Mouse (Mus musculus) T-helper 17 cell (primary cell): ENCODE data around the gene Litaf.

Experiments used
- in situ Hi-C, 2 experiments: fragments of 300-600 bp; cut with MboI, MseI; formaldehyde crosslinking; loops; 1 replicate in 1 of 2; 2 replicates in 1 of 2; pipeline ENCODE4 v1.15.1; 2025; ENCODE audit warnings: high pct_unique_total_duplicates in 2 of 2

Litaf gene

DNA sequence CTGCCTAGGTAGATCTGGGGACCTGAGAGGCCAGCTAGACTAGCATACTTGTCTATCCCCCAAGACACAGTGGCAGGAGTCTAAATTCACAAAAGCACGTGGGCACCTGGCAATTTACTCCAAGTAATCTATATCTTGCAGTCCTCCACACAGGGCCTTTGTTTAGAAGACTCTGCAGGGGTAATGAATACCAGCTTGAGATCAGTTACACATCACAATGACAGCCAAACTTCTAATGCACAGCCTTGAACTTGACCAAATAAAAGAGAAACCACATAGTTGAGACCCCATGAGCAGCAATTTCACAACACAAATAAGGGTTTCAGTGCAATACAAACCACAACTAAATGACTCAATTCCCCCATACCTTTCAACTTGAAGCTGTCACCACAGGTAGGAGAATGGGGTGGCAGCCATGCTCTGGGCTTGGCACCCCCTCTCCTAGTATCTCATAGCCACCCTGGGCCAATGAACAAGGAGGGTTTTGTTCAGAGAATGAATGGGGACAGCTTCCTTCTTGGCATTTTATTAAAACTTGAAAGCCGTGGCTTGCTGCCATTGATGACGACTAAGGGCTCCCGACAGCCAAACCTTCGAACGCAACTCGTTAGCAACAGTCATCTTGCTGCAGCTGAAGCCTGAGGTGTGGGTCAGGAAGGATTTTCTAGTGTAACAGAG is 107.1 kb downstream of the Litaf start:
- in situ Hi-C loops = loop anchor here in 1 of 2 experiments (10.0 kb wide), 1 partner anchor 576 kb away; no protein-coding TSS in a partner anchor

DNA sequence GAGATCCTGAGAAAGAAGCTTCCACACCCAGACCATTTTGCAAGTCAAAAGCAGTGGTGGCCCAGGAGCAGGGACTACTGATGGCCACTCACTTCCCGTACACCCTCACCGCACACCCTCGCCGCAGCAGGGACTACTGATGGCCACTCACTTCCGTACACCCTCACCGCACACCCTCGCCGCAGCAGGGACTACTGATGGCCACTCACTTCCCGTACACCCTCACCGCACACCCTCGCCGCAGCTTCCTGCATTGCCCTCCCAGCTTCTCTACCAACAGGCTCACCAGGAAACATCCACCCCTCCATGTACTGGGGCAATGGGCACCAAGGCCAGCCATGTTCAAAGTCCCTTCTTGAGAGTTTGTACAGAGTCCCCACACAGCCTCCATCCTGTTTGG is 107.7 kb downstream of the Litaf start:
- in situ Hi-C loops = loop anchor here in 1 of 2 experiments (10.0 kb wide), 1 partner anchor 576 kb away; no protein-coding TSS in a partner anchor

DNA sequence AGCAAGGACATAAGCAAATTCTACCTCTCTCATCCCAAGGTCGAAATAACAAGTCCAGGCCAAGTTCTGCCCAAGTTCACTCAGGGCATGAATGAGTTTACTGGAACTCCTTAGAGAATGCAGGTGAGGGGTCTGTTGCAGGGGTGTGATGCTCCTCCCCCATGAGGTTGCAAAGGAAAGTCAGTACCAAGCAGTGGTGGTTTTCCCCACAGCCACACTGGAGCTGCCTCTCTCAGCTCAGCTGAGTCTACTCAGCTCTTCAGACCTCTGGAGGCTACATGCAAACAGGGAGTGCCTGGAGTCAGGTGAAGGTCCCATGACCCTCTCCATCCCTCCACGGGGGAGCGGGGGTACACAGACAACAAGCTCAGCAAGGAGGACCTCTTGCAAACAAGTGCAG is 108.2 kb downstream of the Litaf start:
- in situ Hi-C loops = loop anchor here in 1 of 2 experiments (10.0 kb wide), 1 partner anchor 577 kb away; no protein-coding TSS in a partner anchor

DNA sequence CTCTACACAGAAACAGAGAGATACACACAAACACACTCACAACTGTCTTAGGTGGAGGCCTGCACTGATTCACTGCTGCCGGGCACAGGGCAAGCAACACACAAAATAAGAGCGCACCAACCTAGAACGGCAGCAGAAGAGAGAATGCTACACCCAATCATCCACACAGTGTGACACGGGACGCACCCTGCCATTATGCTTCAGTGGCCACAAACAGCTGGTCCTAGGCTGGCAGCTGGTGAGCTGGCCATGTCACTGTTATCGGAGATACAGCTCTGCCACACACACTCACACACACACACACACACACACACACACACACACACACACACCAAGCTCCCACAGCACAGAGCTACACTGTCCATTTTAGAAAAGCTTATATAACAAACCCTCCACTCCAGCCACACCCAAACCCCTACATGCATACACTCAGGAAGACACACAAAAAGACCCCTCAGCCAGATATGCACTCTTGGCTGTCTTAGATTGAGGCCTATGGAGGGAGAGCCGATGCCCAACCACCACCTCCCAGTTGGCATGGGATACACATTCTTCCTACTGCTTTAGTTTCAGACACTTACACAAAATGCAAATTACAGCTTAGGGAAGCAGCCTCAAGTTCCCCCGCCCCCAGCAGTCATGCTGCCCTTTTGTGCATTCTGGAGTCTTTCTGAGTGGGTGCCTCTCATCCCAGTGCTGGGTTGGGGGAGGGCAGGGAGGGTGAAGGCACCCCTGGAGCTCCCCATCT is 108.8 kb downstream of the Litaf start:
- in situ Hi-C loops = loop anchor here in 1 of 2 experiments (10.0 kb wide), 1 partner anchor 578 kb away; no protein-coding TSS in a partner anchor

DNA sequence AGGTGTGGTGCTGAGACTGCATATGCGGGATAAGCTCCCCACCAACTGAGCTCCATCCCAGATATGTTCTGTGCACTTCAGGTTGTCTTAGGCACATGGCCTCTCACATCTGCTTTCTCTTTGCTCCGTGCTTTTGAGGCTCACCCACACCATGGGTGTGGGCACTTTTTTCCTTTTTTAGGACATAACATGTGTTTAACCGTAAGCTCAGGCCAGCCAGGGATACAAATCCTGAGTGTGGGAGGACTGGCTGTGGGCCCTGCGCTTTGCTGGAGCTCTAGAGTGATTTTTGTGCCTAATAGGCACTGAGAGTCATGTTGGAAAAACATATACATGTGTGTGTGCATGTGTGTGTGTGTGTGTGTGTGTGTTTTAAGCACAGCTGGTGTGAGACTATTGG is 110.9 kb downstream of the Litaf start:
- in situ Hi-C loops = loop anchor here in 1 of 2 experiments (10.0 kb wide), 1 partner anchor 580 kb away; no protein-coding TSS in a partner anchor

DNA sequence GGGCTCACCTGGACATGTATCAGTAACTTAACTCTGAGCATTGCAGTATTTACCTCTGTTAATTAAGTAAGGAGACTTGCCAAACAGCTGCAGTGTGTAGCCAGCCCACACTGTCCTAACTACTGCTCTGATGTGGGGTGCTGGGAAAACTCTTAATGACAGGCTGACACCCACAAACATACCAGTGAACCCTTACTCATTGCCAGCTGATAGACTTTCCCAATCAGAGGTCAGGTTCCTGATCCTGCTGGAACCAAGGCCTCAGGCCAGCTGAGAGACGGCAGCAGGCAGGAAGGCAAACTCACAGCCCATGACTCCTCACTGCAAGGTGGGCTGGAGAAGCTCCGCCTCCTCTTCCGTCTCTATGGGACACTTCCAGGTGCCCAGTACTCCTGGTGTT is 113.1 kb downstream of the Litaf start:
- in situ Hi-C loops = loop anchor here in 1 of 2 experiments (10.0 kb wide), 1 partner anchor 582 kb away; no protein-coding TSS in a partner anchor

DNA sequence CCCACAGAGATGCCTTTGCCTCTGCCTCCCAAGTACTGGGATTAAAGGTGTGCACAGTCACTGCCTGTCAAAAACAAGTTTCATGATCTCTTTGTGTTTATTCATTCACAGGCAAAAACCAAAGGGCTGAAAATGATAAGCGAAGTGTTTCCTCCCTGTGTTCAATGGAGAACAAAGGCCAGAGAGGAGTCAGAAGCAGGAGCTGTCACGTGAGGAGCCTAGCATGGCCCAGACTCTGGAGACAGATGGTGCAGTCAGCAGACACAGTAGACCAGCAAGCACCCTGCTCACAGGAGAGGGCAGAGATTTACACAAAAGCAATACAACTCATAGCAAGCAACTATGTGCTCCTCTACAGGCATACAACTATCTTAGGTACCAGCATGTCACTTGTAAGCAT is 113.9 kb downstream of the Litaf start:
- in situ Hi-C loops = loop anchor here in 1 of 2 experiments (10.0 kb wide), 1 partner anchor 583 kb away; no protein-coding TSS in a partner anchor

DNA sequence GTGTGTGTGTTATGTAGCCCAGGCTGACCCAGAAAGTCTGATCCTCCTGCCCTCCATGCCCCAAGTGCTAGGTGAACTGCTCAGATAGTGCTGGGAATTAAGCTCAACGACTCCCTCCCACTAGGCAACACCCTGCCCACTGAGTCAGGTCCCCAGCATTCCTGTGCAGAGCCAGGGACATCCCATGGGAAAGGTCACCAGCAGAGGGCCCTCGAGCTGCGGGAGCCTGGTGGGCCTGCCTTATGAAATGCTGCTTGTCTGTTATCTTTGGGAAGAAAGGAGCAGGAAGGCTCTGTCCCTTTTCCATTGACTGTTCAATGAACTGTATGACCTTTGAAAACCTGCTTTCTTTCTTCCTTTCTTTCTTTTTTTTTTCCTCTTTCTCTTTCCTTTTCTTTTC is 114.4 kb downstream of the Litaf start:
- in situ Hi-C loops = loop anchor here in 1 of 2 experiments (10.0 kb wide), 1 partner anchor 583 kb away; no protein-coding TSS in a partner anchor

DNA sequence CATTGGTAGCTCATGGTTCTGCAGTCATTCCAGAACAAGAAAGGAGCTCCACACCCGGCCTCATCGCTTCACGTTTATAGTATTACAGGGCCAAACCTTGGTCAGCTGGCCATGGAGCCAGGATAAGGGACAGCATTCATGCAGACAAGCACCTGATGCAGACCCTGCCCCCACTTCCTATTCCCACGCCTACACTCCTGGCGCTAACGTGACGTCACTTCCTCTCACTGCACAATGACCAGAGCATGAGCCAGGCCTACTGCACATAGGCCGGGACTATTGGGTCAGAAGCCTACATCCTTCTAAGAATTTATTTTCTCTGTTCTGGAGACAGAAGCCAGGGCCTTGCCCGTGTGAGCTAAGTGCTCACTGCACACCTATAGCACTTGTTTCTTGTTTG is 115.4 kb downstream of the Litaf start:
- in situ Hi-C loops = loop anchor here in 1 of 2 experiments (10.0 kb wide), 1 partner anchor 584 kb away; no protein-coding TSS in a partner anchor

DNA sequence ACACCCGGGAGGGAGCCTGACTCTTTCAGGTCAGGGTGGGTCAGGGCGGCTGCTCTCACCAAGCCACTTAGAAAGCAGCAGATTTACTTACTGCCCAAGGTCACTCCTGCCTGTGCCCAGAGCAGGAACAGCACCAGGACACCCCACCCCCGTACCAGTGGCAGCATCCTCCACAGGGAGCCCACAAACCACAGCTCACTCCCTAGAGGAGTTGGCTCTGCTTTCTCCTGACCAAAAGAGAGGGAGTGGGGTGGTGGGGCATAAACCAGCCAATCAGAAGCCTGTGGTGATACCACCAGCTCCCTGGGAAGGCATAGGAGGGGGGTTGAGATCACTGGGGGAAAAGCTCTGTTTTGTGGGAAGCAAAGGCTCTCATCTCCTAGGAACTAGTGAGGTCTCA is 118.2 kb downstream of the Litaf start:
- in situ Hi-C loops = no loop called here

DNA sequence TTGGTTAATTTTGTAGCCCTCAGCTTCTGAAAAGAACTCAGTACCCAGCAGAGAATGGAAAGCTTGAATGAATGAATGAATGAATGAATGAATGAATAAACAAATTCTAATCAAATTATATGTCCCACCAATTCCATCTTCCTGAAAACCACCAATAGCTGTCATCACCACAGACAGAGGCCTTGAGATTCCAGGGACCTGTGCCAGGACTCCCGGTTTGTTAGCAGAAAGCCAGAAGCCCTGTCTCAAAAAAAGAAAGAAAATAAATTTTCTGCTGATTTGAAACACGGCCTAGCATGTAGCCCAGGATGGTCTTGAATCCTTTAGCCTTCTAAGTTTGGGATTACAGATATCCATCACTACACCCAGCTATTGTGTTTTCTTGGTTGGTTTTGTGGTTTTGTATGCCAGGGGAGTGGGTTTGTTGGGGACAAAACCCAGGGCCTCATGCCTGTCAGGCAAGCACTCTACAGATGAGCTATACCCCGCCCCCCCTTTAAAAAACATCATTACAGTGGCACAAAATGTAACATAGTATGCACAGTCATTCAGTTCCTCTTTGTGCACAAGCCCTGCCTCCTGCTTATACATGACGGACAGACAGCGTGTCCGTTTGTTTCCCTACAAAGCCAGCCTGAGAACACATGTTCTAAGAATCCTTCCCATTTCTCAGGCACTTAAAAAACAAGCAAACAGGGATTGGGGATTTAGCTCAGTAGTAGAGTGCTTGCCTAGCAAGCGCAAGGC is 120.4 kb downstream of the Litaf start:
- in situ Hi-C loops = no loop called here

DNA sequence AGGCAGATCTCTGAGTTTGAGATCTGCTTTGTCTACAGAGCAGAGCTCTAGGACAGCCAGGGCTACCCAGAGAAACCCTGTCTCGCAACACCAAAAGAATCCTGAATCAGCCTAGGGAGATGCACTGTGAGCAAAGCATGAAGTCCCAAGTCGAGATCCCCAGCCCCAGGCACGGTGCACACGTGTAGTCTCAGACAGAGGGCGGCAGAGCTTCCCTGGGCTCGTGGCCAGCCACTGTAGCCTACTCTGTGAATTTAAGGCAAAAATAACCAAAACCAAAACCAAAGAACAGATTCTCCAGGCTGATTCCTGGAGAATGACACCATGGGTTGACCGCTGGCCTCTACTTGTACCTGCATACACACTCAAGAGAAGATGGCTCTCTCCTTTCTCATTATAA is 121.4 kb downstream of the Litaf start:
- in situ Hi-C loops = loop anchor here in 1 of 2 experiments (5.0 kb wide), 1 partner anchor 48 kb away; no protein-coding TSS in a partner anchor

DNA sequence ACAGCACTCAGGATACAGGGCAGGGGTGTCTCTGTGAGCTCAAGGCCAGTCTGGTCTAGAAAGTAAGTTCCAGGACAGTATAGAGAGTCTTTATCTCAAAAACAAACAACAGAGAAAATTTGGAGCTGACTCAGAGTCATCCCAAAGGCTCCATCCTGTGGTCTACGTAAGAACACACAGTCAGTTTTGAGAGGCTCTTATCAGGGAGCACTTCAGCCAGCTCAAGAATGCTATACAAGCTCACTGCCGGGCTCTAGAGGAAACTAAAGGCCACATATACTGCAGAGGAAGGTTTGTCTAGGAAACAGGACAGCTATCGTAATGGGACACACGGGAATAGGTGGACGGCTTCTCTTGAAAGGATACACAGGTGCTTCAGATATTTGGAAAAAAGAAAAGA is 122.7 kb downstream of the Litaf start:
- in situ Hi-C loops = loop anchor here in 1 of 2 experiments (5.0 kb wide), 1 partner anchor 49 kb away; no protein-coding TSS in a partner anchor

DNA sequence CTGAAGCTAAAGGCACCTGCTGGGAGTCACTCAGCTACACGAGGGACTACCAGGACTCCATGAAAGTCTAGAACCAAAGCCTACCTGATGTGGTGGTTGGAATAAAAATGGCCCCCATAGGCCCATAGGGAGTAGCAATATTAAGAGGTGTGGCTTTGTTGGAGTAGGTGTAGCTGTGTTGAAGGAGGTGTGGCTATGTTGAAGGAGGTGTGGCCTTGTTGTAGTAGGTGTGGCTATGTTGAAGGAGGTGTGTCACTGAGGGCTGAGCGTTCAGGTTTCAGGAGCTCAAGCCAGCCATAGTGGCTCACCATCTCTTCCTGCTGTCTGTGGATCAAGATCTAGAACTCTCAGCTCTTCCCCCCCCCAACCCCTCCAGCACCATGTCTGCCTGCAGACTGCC is 125.3 kb downstream of the Litaf start:
- in situ Hi-C loops = loop anchor here in 1 of 2 experiments (5.0 kb wide), 1 partner anchor 52 kb away; no protein-coding TSS in a partner anchor

DNA sequence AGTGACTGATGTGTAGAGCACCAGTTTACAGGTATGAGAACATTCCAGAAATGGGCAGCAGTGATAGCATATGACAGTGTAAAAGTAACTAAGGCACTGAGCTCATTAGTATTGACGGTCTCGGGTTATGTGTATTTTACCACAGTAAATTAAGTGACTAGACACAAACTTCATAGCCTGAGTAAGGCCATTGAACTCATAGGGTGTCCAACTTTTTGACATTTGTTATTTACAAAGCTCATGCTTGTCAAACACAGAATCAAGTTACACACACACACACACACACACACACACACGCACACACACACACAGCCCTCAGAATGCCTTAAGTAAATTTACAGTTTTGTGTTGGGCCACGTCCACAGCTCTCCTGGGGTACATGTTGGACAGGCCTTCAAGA is 126.0 kb downstream of the Litaf start:
- in situ Hi-C loops = loop anchor here in 1 of 2 experiments (5.0 kb wide), 1 partner anchor 52 kb away; no protein-coding TSS in a partner anchor

DNA sequence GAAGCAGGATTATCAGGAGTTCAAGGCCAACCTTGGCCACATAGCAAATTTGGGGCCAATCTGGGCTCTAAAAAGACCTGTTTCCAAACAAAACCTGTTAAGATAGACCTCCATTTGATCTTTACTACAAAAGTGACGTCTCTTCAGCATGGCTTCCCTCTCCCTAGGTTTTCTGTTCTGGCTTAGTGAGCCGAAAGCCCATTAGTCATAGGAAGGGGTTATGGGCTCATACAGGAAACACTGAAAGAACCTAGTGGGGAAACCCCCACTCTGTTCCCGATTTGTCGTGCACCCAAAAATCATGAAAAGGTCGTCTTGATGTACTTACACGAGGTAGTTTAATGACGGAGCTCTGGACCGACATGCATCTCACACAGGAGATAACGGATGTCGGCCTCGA is 128.5 kb downstream of the Litaf start:
- in situ Hi-C loops = no loop called here

DNA sequence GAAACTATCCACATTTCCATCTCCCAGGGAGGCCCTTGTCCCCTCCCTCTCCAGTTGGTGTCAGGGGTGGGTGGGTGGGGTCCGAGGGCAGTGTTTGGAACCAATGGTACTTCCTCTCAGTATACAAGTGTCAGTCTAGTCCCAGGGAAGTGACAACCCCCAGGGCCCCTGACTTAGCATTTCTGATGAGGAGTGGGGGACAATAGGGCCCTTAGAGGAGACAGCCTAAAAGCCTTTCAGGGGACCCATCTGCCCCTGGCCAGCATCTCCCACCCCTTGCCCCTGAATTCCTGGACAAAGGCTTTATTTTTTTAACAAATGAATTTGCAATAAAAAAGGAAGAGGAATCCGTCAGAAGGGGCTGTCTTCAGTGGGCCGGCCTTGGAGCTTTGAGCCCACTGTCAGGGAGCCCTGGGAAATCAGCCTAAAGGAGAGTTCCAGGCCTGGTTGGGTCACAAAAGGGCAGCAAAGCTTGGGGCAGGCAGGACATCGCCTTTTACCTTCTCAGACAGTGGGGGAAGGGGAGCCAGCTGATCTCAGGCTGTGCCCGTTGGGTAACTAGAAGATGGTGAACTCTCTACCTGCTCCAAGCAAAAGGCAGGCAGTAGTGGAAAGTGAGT is 129.1 kb downstream of the Litaf start:
- in situ Hi-C loops = no loop called here

DNA sequence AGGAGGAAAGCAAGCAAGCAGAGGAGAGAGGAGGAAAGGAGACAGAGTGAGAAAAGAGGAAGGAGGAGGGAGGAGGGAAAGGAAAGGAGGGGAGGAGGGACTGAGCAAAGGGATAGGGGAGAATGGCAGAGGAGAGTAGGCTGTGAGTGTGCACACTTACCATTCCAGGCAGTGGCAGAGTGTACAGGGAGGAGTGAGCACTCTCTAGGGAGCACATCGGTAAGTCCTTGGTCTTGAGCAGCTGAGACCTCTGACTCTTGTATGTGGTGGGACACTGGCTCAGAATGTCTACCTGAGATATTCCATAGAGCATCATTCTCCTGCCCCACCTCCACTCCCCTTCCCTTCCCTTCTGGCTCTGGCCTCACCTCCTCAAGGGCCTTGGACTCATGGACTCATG is 131.9 kb downstream of the Litaf start:
- in situ Hi-C loops = no loop called here

DNA sequence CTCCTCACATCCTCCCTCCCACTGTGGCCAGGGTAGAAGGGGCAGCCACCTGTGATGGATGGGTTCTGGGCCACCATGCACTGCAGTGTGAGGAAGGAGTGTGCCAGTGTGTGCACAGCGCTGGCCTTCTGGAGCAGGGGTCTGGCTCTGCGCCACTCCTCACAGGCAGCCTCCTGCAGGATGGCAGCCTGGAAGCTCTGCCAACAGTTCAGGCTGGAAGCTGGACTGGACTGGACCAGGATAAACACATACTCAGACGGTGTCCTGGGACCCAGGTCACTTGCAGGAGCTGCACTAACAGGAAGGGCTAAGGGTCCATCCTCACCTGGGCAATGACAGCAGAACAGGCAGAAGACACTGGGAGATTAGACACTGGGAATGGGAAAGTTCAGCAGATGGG is 132.6 kb downstream of the Litaf start:
- in situ Hi-C loops = no loop called here

DNA sequence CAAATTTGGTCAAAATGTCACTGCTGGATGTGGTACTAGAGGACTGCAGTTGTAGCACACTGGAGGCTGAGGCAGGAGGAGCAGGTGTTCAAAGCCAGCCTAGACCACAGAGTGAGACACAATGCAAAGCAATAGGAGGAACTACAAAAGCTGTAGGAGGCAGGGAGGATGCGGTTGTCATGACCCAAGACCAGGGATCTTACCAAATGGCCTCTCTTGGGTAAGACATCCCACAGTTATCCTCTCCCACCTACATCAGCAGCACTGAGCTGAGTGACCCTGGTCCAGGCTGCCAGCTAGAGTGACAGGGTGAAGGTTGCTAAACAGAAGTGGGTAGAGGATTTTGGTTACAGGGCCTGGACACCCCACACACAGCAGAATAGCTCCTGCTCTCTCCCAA is 138.9 kb downstream of the Litaf start:
- in situ Hi-C loops = no loop called here
